ENCODE assay signal across 8 mouse cellular contexts in the genomic region with DNA sequence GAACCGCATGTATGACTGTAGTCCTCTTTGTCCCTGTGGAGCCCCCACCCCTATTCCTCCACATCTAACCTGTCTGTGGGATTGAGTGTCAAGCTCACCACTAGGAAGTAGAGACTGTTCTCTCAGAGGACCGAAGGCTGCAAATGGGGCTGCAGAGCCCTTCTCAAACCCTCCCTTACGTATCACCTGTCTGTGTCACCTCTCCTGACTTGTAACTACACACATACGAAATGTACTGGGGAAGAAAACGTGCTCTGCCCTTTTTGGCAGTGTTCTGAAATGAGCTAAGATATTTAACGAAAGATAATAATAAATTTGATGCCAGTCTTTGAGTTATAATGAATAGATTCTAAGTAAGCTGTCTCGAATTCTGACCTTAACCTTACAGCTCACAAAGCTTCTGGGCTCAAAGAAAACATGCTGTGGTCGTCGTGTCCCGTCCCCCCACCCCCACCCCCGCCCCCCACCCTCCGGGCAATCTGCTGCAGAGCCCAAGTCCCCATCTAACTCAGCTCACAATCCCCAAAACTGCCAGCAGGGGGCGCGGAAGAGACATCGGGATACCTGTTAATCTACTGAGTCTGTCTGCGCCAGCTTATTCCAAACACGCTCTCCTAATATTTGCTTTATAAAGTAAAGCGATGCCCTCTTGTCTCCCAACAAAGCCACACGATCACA. TPM values are rescaled to one million over a fixed set of nuclear protein-coding genes. Genes with fewer than 3 reads are reported as not detected.
DNase-seq lines count a peak whose midpoint lies in the region; ATAC-seq lines count a peak whose summit lies in the region.

No protein-coding gene starts in this region.

- H3K27ac ChIP-seq in brown adipose tissue, adult 24 weeks (replicated peaks; ENCODE audit: low read depth, low read length), result no peak overlapping the region
- H3K27ac ChIP-seq in heart, embryonic 12.5 days (ENCODE audit: poor library complexity, severe bottlenecking), result no peak overlapping the region
- no peak overlapping the region for H3K27ac ChIP-seq in kidney, embryonic 15.5 days

- H3K27me3 ChIP-seq in erythroblast, embryonic 14.5 days (ENCODE audit: control insufficient read depth), result no peaks in the 10 kb centered on the region
- H3K27me3 ChIP-seq in heart, embryonic 12.5 days (replicated peaks), result no peaks in the 10 kb centered on the region
- no peaks in the 10 kb centered on the region for H3K27me3 ChIP-seq in kidney, embryonic 15.5 days

- H3K4me3 ChIP-seq in brown adipose tissue, adult 24 weeks (ENCODE audit: insufficient read depth, low read depth, low read length), result peak overlapping the region; percentile 31; the same call in 1 of the 2 replicates
- H3K4me3 ChIP-seq in erythroblast, embryonic 14.5 days (replicated peaks), result peak overlapping the region; percentile 32
- H3K4me3 ChIP-seq in heart, embryonic 12.5 days, result peak overlapping the region; percentile 20; the same call in 1 of the 2 replicates
- H3K4me3 ChIP-seq in kidney, embryonic 15.5 days (replicated peaks), result peak overlapping the region; percentile 2; the same call in 1 of the 2 replicates

- 22% methylated on average over 19 of the region's 19 CpGs for WGBS in heart, embryonic 12.5 days
- 24% methylated on average over 19 of the region's 19 CpGs for WGBS in kidney, embryonic 15.5 days

- H3K36me3 ChIP-seq in erythroblast, embryonic 14.5 days (ENCODE audit: control insufficient read depth), result no peaks in the 10 kb centered on the region
- H3K36me3 ChIP-seq in heart, embryonic 12.5 days, result no peaks in the 10 kb centered on the region
- H3K36me3 ChIP-seq in kidney, embryonic 15.5 days, result no peaks in the 10 kb centered on the region

- peaks cover 2% of the 10 kb centered on the region; the same call in 1 of the 2 replicates for H3K4me1 ChIP-seq in brown adipose tissue, adult 24 weeks (ENCODE audit: control insufficient read depth, insufficient read depth, insufficient read length, low read length)
- peaks cover 34% of the 10 kb centered on the region for H3K4me1 ChIP-seq in erythroblast, embryonic 14.5 days (ENCODE audit: control insufficient read depth)
- H3K4me1 ChIP-seq in heart, embryonic 12.5 days (replicated peaks), result peaks cover 32% of the 10 kb centered on the region
- peaks cover 18% of the 10 kb centered on the region for H3K4me1 ChIP-seq in kidney, embryonic 15.5 days

- peak overlapping the region; percentile 44; the same call in 1 of the 2 replicates for H3K9ac ChIP-seq in heart, embryonic 12.5 days
- H3K9ac ChIP-seq in kidney, embryonic 15.5 days, result no peak overlapping the region

- DNase-seq in CD4-positive, CD25-positive, alpha-beta regulatory T cell, adult 2 months (ENCODE audit: low read depth, low spot score), result peak; percentile 86
- peak; percentile 90 for DNase-seq in liver
- DNase-seq in spleen, postnatal 4 days (ENCODE audit: low spot score in 2 of 2), result peak; percentile 81 to 95

- peak overlapping the region; percentile 64 for H3K4me2 ChIP-seq in heart, embryonic 12.5 days
- peak overlapping the region; percentile 52 for H3K4me2 ChIP-seq in kidney, embryonic 15.5 days

- peaks cover 5% of the 10 kb centered on the region; the same call in 1 of the 2 replicates for H3K9me3 ChIP-seq in erythroblast, embryonic 14.5 days (ENCODE audit: control insufficient read depth, low read length)
- H3K9me3 ChIP-seq in heart, embryonic 12.5 days (replicated peaks), result 0 out of 2 replicates have a peak, but pooled peaks cover 4% of the 10 kb centered on the region
- no peaks in the 10 kb centered on the region for H3K9me3 ChIP-seq in kidney, embryonic 15.5 days (replicated peaks)

- peak; percentile 76 for ATAC-seq in heart, embryonic 12.5 days (ENCODE audit: insufficient number of reproducible peaks, low FRiP score)
- ATAC-seq in kidney, embryonic 15.5 days (replicated peaks; ENCODE audit: low FRiP score), result no peak
- 0 out of 2 replicates have a peak, but pooled peaks have one; percentile 51 for ATAC-seq in monocyte, adult 5-6 weeks (replicated peaks; ENCODE audit: insufficient number of reproducible peaks, low FRiP score, low TSS enrichment, poor library complexity, severe bottlenecking)

RNA-seq across cellular contexts. Expression of a gene that starts 10.9 kb away (rescaled TPM):
- polyA plus RNA-seq in brown adipose tissue, adult 24 weeks (2012; ENCODE audit: insufficient read depth, insufficient read length, missing spikeins), result not detected in 2 replicates
- polyA plus RNA-seq in erythroblast, embryonic 14.5 days (2012), result not detected in 2 replicates
- polyA plus RNA-seq in heart, embryonic 12.5 days (2016; fragmentation: Nextera tagmentation; extraction: Ambion mirVana), result 0.40 TPM in 1 of 2 replicates, not detected in the other
- not detected in 2 replicates for polyA plus RNA-seq in kidney, embryonic 15.5 days (2015; fragmentation: Nextera tagmentation; extraction: Ambion mirVana)
- total RNA-seq in monocyte, adult 5-6 weeks (2017), result not detected in 3 replicates

RNA-seq across cellular contexts. Expression of a gene that starts 43.5 kb away (rescaled TPM):
- polyA plus RNA-seq in brown adipose tissue, adult 24 weeks (2012; ENCODE audit: insufficient read depth, insufficient read length, missing spikeins), result 2.1 and 2.7 TPM in 2 replicates
- 0.04 TPM in 2 replicates for polyA plus RNA-seq in erythroblast, embryonic 14.5 days (2012)
- 8.3 and 8.6 TPM in 2 replicates for polyA plus RNA-seq in heart, embryonic 12.5 days (2016; fragmentation: Nextera tagmentation; extraction: Ambion mirVana)
- polyA plus RNA-seq in kidney, embryonic 15.5 days (2015; fragmentation: Nextera tagmentation; extraction: Ambion mirVana), result 8.3 and 10.1 TPM in 2 replicates
- 0.48 TPM in 1 of 3 replicates, not detected in the others for total RNA-seq in monocyte, adult 5-6 weeks (2017)

RNA-seq across cellular contexts. Expression of a gene that starts 60.0 kb away (rescaled TPM):
- polyA plus RNA-seq in brown adipose tissue, adult 24 weeks (2012; ENCODE audit: insufficient read depth, insufficient read length, missing spikeins), result 9.9 and 10.8 TPM in 2 replicates
- 0.94 and 0.95 TPM in 2 replicates for polyA plus RNA-seq in erythroblast, embryonic 14.5 days (2012)
- 61.5 and 65.9 TPM in 2 replicates for polyA plus RNA-seq in heart, embryonic 12.5 days (2016; fragmentation: Nextera tagmentation; extraction: Ambion mirVana)
- polyA plus RNA-seq in kidney, embryonic 15.5 days (2015; fragmentation: Nextera tagmentation; extraction: Ambion mirVana), result 67.1 and 70.8 TPM in 2 replicates
- total RNA-seq in monocyte, adult 5-6 weeks (2017), result 46.7 to 79.0 TPM (median 53.2 TPM) in 3 replicates
